Comparison of ENCODE assay signal across 10 mouse cellular contexts in the genomic region with DNA sequence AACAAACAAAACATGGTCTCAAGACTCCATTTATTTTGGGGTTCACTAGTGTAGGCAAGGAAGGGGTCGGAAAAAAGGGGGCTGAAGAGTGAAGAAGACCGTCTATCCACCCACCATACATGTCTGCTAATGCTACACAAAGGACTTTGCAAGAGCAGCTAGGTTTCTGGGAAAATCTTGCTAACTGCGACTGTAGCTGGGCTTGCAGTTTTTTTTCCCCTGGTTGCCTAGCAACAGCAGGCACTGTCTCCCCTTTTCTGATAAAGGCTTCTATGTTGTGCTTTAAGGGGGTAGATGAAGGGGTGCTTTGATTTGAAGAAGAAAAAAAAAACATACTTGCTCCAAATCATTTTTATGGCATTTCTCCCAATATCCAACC.
DNase-seq lines count a peak whose midpoint lies in the region; ATAC-seq and TF ChIP-seq lines count a peak whose summit lies in the region.
"Had no signal": no experiment of that assay in that cellular context is flagged by ENCODE, and none has a peak within 500 bp of the region (broad histone marks: within the 10 kb centered on the region; RNA-seq: fewer than 3 reads in every experiment).

No protein-coding gene starts in this region.

- no peak for TF ChIP-seq EP300 in stomach, postnatal 0 days (optimal IDR thresholded peaks at IDR 0.05)

- no peaks in the 10 kb centered on the region for H3K27me3 ChIP-seq in stomach, postnatal 0 days (ENCODE audit: control insufficient read depth, insufficient read depth, low read length)
- H3K27me3 ChIP-seq: limb, embryonic 15.5 days had no signal

- peak; percentile 51 for DNase-seq in embryo, embryonic 10.5 days (ENCODE audit: low spot score)
- DNase-seq in embryo, embryonic 9.5 days (ENCODE audit: extremely low spot score), result no peak
- DNase-seq in layer of hippocampus, postnatal 36 days, result peak; percentile 49 to 54
- DNase-seq in retina, postnatal 1 day, result peak; percentile 66
- DNase-seq in cerebellum, adult 18-20 months, result no peak
- DNase-seq in stomach, postnatal 0 days (ENCODE audit: low spot score), result no peak
- no peak for DNase-seq in testis, postnatal 10 days (ENCODE audit: low spot score)
- DNase-seq: cerebellum, adult 9-10 months had no signal

- H3K4me3 ChIP-seq in stomach, postnatal 0 days (ENCODE audit: low read depth, low read length), result no peak overlapping the region
- H3K4me3 ChIP-seq: limb, embryonic 15.5 days had no signal

- 47% methylated on average over 3 of the region's 3 CpGs for whole genome bisulfite sequencing in stomach, postnatal 0 days

- H3K4me2 ChIP-seq in stomach, postnatal 0 days (replicated peaks; ENCODE audit: low read depth), result no peak overlapping the region
- H3K4me2 ChIP-seq: limb, embryonic 15.5 days had no signal

- no peak overlapping the region for H3K27ac ChIP-seq in stomach, postnatal 0 days (replicated peaks)
- H3K27ac ChIP-seq: limb, embryonic 15.5 days had no signal

- no peaks in the 10 kb centered on the region for H3K9me3 ChIP-seq in stomach, postnatal 0 days (ENCODE audit: control insufficient read depth, low read length)
- H3K9me3 ChIP-seq: limb, embryonic 15.5 days had no signal

- H3K4me1 ChIP-seq in stomach, postnatal 0 days (replicated peaks; ENCODE audit: control insufficient read depth, insufficient read depth), result no peaks in the 10 kb centered on the region

- H3K9ac ChIP-seq in stomach, postnatal 0 days (ENCODE audit: low read length), result no peak overlapping the region
- H3K9ac ChIP-seq: limb, embryonic 15.5 days had no signal

- H3K36me3 ChIP-seq in stomach, postnatal 0 days (ENCODE audit: control insufficient read depth, insufficient read depth, low read length), result no peaks in the 10 kb centered on the region
- H3K36me3 ChIP-seq: limb, embryonic 15.5 days had no signal

- ATAC-seq in frontal cortex, adult (ENCODE audit: low TSS enrichment), result peak; percentile 83
- ATAC-seq in stomach, postnatal 0 days (ENCODE audit: low FRiP score, low TSS enrichment), result no peak

- TF ChIP-seq CTCF in stomach, postnatal 0 days (IDR thresholded peaks at IDR 0.05; ENCODE audit: low read depth), result no peak

Comparison
In these comparisons a context has a peak if more than half of its experiments do, and no peak if none do; other contexts are left out.
1. DNase-seq: peak in embryo, embryonic 10.5 days (single experiment), layer of hippocampus, postnatal 36 days (2 of 2) and retina, postnatal 1 day (single experiment); none in embryo, embryonic 9.5 days (single experiment), cerebellum, adult 18-20 months (0 of 2), stomach, postnatal 0 days (single experiment) and testis, postnatal 10 days (single experiment).